Mouse (Mus musculus) lung, adult 18-20 months (tissue): ENCODE measurements at regions not wholly inside any gene's neighbourhood (a gene's known extent, or its start where the extent isn't known, plus 50 kb on each side); places are given as distances from the start of the nearest gene placed in this dataset.
"Not testable (repeated sequence)": the region's sequence is repeated elsewhere in the genome, so short reads cannot be mapped to it uniquely, and the experiment has no call there.

Experiments used
- DNase-seq, 2 experiments: peaks; one replicate each; pipeline ENCODE4 v3.0.0; 2022; ENCODE audit warnings: mixed read lengths in 2 of 2

DNA sequence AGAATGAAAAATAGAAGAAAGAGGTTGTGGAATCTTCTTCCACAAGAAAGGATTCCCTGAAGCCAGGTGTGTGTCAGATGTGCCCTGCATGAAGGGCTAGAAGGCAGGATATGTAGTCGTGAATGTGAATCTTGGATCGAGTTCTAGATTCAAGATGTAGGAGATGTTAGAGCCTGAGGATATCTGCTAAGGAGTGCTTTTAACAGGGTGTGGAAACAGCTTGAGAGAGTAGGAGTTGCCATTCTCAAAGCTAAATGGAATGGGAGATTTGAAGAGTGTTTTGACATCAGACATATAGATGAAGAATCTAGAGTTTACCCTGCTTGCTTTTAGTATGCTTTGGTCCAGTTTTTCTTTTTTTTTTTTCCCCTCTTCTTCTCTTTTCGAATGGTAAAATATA is 590.3 kb downstream of the Sis start:
- no peak for DNase-seq

DNA sequence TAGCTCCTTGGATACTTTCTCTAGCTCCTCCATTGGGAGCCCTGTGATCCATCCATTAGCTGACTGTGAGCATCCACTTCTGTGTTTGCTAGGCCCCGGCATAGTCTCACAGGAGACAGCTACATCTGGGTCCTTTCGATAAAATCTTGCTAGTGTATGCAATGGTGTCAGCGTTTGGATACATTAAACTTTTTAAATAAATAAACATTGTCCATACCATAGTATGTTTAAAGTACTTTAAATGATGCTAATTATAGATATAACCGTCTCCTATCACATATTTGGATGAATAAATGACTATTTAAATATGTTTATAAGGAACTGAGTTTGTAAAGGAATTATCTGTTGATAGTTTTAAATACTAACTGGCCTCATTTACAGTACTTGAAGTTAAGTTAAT is 607.8 kb downstream of the Sis start:
- not testable (repeated sequence) for DNase-seq

DNA sequence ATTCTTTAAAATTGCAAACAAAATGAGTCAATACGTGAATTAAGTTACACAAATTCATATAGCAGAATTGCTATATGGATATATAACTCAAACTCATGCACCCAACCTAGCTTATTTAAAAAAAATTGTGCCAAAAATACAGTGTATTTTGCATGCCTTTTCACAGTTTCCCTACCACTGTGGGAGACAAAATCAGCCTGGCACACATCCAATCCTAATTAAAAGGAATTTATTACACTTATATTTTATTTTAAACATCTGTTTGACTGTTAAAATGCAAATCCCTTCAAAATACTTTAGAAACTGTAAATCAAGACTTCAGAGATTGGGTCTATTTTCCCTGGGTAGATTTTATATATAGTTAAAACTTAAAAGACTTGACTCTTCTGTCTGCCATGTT is 639.6 kb downstream of the Sis start:
- no peak for DNase-seq

GRCm38 (mm10) chr3:72323877-72324276 is 643.8 kb downstream of the Sis start:
- DNase-seq = no peak

DNA sequence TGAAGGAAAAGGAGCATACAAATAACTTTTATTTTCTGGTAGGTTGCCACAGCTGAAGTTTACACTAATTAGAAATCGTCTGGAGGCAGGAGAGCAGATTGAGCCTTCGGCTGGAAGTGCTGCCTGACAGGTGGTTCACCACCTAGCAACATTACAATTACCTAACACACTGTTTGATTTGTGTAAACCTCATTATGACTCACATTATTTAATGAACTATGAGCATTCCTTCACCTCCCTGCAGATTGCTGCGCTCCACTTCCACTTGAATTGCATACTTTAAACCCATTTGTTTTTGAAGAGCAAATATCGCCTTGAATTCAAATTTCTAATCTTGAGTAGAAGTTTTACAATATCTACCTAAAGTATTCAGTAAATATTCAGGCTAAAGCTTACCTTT is 663.0 kb downstream of the Sis start:
- peak in 1 of 2 experiments; percentile 1 for DNase-seq
